Mouse (Mus musculus) liver, postnatal 0 days (tissue): ENCODE results near the gene Flnb.

ENCODE experiments used
- CTCF ChIP-seq: sonication (generic); IDR thresholded peaks from 2 replicates; pipeline ENCODE4 v1.5.1; 2016; ENCODE audit warnings: antibody characterized with exemption, low read depth
- EP300 ChIP-seq: IDR thresholded peaks from 2 replicates; pipeline ENCODE4 v1.6.1; 2016; ENCODE audit warnings: antibody characterized with exemption, low read depth, mild to moderate bottlenecking

GRCm38 (mm10) chr14:7884841-7885240 lies 67.1 kb downstream of the Flnb start:
- TF ChIP-seq CTCF (no peak), EP300 (no peak)
